Mouse (Mus musculus) layer of hippocampus, postnatal 25 days (tissue): ENCODE results near the gene Fam3b. TPM values are rescaled to one million over a fixed set of nuclear protein-coding genes. Genes with fewer than 3 reads are reported as not detected.

Source experiments
- DNase-seq, 2 experiments: peaks; one replicate each; pipeline ENCODE4 v3.0.0; 2022; ENCODE audit warnings: mixed read lengths in 2 of 2, low spot score in 1 of 2; ENCODE audit errors: extremely low spot score in 1 of 2
- total RNA-seq, 2 experiments: library from RNA; stranded (reverse); gene quantifications; 2 replicates each; pipeline ENCODE4 v1.2.3; 2021

Fam3b gene
- total RNA-seq, 2 experiments from 2014 or later = not detected

DNA sequence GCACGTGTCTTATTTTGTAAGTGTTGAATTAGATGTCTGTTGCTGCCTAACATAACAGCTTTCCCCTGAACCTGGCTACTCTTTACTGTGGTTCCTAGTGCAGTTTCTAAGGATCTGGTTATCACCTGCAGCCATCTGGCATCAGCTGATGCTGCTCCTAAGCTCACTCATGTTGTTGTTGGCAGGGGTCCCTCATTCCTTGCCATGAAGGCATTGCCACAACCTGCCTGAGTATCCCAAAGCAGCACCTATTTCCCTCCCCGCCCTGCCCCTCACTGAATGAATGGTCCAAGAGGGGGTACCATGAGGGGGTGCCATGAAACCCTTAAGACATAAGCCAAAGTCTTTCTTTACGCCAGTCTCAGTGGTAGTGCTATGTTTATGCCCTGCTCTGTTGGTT, 86.6 kb downstream of the Fam3b start:
- DNase-seq = no peak

DNA sequence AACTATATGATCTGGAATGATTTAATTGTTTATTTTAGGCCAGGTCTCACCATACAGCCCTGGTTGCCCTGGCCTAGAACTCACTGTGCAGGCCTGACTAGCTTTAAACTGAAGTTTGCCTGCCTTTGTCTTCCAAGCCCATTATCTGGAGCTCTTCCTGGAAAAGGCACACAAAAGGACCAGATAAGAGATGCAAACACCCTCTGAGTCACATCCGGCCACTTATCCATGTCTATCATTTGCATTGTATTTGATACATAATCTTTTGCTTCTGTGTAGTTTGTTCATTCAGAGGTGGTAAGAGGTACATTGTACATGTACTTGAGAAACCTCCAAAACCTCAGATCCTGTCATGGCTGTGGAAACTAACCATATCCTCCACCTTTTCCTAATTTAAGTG, 91.0 kb downstream of the Fam3b start:
- DNase-seq = no peak

DNA sequence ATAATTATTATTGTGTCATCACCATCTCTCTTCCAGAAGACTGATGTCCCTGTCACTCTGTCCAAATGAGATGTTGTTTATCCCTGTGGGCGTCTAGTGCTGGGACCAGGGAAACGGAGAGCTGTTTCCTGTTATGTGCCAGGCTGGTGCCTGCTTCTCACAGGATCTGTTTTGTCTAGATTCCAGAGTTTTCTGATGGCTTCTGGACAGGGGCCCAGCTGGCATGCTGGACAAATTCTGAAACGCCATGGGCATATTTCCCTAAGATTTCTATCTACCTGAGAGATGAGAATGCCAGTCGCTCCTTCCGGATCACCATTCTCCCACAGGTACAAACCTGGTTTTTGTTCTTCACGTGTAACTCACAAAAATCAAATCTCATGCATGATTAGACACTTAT, 92.9 kb downstream of the Fam3b start:
- DNase-seq = no peak

Other genes starting within 250 kb of the Fam3b start
- gene Bace2, start 158.1 kb downstream of the Fam3b start, total RNA-seq = 1 to 10 TPM; 3.2 to 4.0 TPM
- gene Mx1, start 51.9 kb downstream of the Fam3b start, total RNA-seq = 1 to 10 TPM in 1 of 2 experiments, under 1 TPM in 1; 0.89 to 1.2 TPM
- not detected for gene Tmprss2, start 96.4 kb upstream of the Fam3b start, total RNA-seq
- gene Ripk4, start 249.0 kb upstream of the Fam3b start, total RNA-seq = under 1 TPM; 0.19 to 0.49 TPM